Mouse (Mus musculus): ENCODE results near the gene BC107364.
"Not testable (repeated sequence)": the region's sequence is repeated elsewhere in the genome, so short reads cannot be mapped to it uniquely, and the experiment has no call there.

BC107364 gene

GRCm38 (mm10) chr3:96411821-96412220 is 40.3 kb downstream of the BC107364 start:
- no peak for DNase-seq

- no peak for DNase-seq
Measured at GRCm38 (mm10) chr3:96410966-96411365, 41.1 kb downstream of the BC107364 start.

GRCm38 (mm10) chr3:96409701-96410246 is 42.3 kb downstream of the BC107364 start:
- no peak for DNase-seq

- not testable (repeated sequence) for DNase-seq
Measured at GRCm38 (mm10) chr3:96408111-96408510, 44.0 kb downstream of the BC107364 start.

- DNase-seq: no peak
Measured at GRCm38 (mm10) chr3:96405541-96406503, 46.3 kb downstream of the BC107364 start.

GRCm38 (mm10) chr3:96405004-96405403 is 47.1 kb downstream of the BC107364 start:
- DNase-seq: no peak

GRCm38 (mm10) chr3:96404450-96404849 is 47.7 kb downstream of the BC107364 start:
- no peak for DNase-seq

GRCm38 (mm10) chr3:96403016-96403415 is 49.1 kb downstream of the BC107364 start:
- no peak for DNase-seq

GRCm38 (mm10) chr3:96401832-96402501 is 50.1 kb downstream of the BC107364 start:
- peak in 1 of 2 experiments; percentile 5 for DNase-seq

GRCm38 (mm10) chr3:96401474-96401831 is 50.7 kb downstream of the BC107364 start:
- DNase-seq: no peak

GRCm38 (mm10) chr3:96398911-96399310 is 53.2 kb downstream of the BC107364 start:
- no peak for DNase-seq

GRCm38 (mm10) chr3:96396857-96397256 is 55.2 kb downstream of the BC107364 start:
- DNase-seq: no peak

GRCm38 (mm10) chr3:96387202-96387601 is 64.9 kb downstream of the BC107364 start:
- DNase-seq: not testable (repeated sequence)

All from spleen, adult 18-20 months (tissue).